In genomic region chr17:56119431-56119830, GRCm38 (mm10) we compare ENCODE assay signal across 9 mouse cellular contexts. TPM values are rescaled to one million over a fixed set of nuclear protein-coding genes. Genes with fewer than 3 reads are reported as not detected.
DNase-seq lines count a peak whose midpoint lies in the region; ATAC-seq and TF ChIP-seq lines count a peak whose summit lies in the region.
"Had no signal": no experiment of that assay in that cellular context is flagged by ENCODE, and none has a peak within 500 bp of the region (broad histone marks: within the 10 kb centered on the region; RNA-seq: fewer than 3 reads in every experiment).

No protein-coding gene starts in this region.

- peak overlapping the region; percentile 70 for H3K4me2 ChIP-seq in heart, embryonic 13.5 days
- H3K4me2 ChIP-seq in intestine, embryonic 16.5 days (ENCODE audit: low read depth, low read length): peak overlapping the region; percentile 41; the same call in 1 of the 2 replicates
- H3K4me2 ChIP-seq in stomach, postnatal 0 days (replicated peaks; ENCODE audit: low read depth): peak overlapping the region; percentile 34; the same call in 1 of the 2 replicates

- TF ChIP-seq CTCF in stomach, postnatal 0 days (IDR thresholded peaks at IDR 0.05; ENCODE audit: low read depth): no peak

- H3K27ac ChIP-seq in heart, embryonic 13.5 days (replicated peaks): no peak overlapping the region
- H3K27ac ChIP-seq in intestine, embryonic 16.5 days (ENCODE audit: low read length): no peak overlapping the region
- H3K27ac ChIP-seq in stomach, postnatal 0 days (replicated peaks): no peak overlapping the region

- no peak for DNase-seq in heart, postnatal 36 days
- DNase-seq in stomach, postnatal 0 days (ENCODE audit: low spot score): no peak
- no peak for DNase-seq in frontal cortex, postnatal 14 days (ENCODE audit: low spot score in 2 of 2)
- DNase-seq in urinary bladder, adult 2 months (ENCODE audit: low spot score): no peak
- DNase-seq: layer of hippocampus, adult 9-11 months had no signal

- intact Hi-C loops in heart, postnatal 36 days (cut with DNase I): no loop called here

- H3K9ac ChIP-seq in heart, embryonic 13.5 days: peak overlapping the region; percentile 34
- no peak overlapping the region for H3K9ac ChIP-seq in intestine, embryonic 16.5 days (ENCODE audit: low read depth, low read length)
- H3K9ac ChIP-seq in stomach, postnatal 0 days (ENCODE audit: low read length): no peak overlapping the region

- peaks cover 9% of the 10 kb centered on the region for H3K9me3 ChIP-seq in heart, embryonic 13.5 days
- peaks cover 21% of the 10 kb centered on the region for H3K9me3 ChIP-seq in megakaryocyte, embryonic 14.5 days
- H3K9me3 ChIP-seq in intestine, embryonic 16.5 days (ENCODE audit: control insufficient read depth, low read length): peaks cover 12% of the 10 kb centered on the region
- H3K9me3 ChIP-seq in stomach, postnatal 0 days (ENCODE audit: control insufficient read depth, low read length): 0 out of 2 replicates have a peak, but pooled peaks cover 3% of the 10 kb centered on the region

- peaks cover 3% of the 10 kb centered on the region; the same call in 1 of the 2 replicates for H3K36me3 ChIP-seq in heart, embryonic 13.5 days
- H3K36me3 ChIP-seq in megakaryocyte, embryonic 14.5 days (replicated peaks; ENCODE audit: low read length): peaks cover 22% of the 10 kb centered on the region
- no peaks in the 10 kb centered on the region; the same call in 1 of the 2 replicates for H3K36me3 ChIP-seq in intestine, embryonic 16.5 days (ENCODE audit: control insufficient read depth, insufficient read depth, low read length)
- no peaks in the 10 kb centered on the region for H3K36me3 ChIP-seq in stomach, postnatal 0 days (ENCODE audit: control insufficient read depth, insufficient read depth, low read length)

- TF ChIP-seq EP300 in stomach, postnatal 0 days (optimal IDR thresholded peaks at IDR 0.05): no peak

- H3K4me1 ChIP-seq in heart, embryonic 13.5 days: peaks cover 29% of the 10 kb centered on the region
- peaks cover 59% of the 10 kb centered on the region for H3K4me1 ChIP-seq in megakaryocyte, embryonic 14.5 days
- peaks cover 23% of the 10 kb centered on the region for H3K4me1 ChIP-seq in intestine, embryonic 16.5 days (ENCODE audit: control insufficient read depth, insufficient read depth, low read length)
- H3K4me1 ChIP-seq in stomach, postnatal 0 days (replicated peaks; ENCODE audit: control insufficient read depth, insufficient read depth): no peaks in the 10 kb centered on the region; the same call in 1 of the 2 replicates

- peaks cover 92% of the 10 kb centered on the region for H3K27me3 ChIP-seq in heart, embryonic 13.5 days (replicated peaks)
- peaks cover 72% of the 10 kb centered on the region for H3K27me3 ChIP-seq in megakaryocyte, embryonic 14.5 days (replicated peaks)
- H3K27me3 ChIP-seq in intestine, embryonic 16.5 days (replicated peaks; ENCODE audit: control insufficient read depth, insufficient read depth, low read length): peaks cover 54% of the 10 kb centered on the region
- H3K27me3 ChIP-seq in stomach, postnatal 0 days (ENCODE audit: control insufficient read depth, insufficient read depth, low read length): peaks cover 4% of the 10 kb centered on the region; the same call in 1 of the 2 replicates

- ATAC-seq in heart, embryonic 13.5 days (ENCODE audit: extremely low read depth, insufficient number of reproducible peaks, low FRiP score, low TSS enrichment): no peak
- ATAC-seq in megakaryocyte, adult 5-6 weeks (ENCODE audit: poor library complexity, severe bottlenecking): no peak
- no peak for ATAC-seq in intestine, embryonic 16.5 days
- no peak for ATAC-seq in stomach, postnatal 0 days (ENCODE audit: low FRiP score, low TSS enrichment)

- 35% methylated on average over 12 of the region's 12 CpGs for WGBS in heart, embryonic 13.5 days
- WGBS in intestine, embryonic 16.5 days: 39% methylated on average over 12 of the region's 12 CpGs
- 31% methylated on average over 12 of the region's 12 CpGs for WGBS in stomach, postnatal 0 days

- peak overlapping the region; percentile 42 for H3K4me3 ChIP-seq in heart, embryonic 13.5 days
- peak overlapping the region; percentile 83 for H3K4me3 ChIP-seq in megakaryocyte, embryonic 14.5 days (replicated peaks)
- H3K4me3 ChIP-seq in intestine, embryonic 16.5 days (ENCODE audit: low read length): no peak overlapping the region
- H3K4me3 ChIP-seq in stomach, postnatal 0 days (ENCODE audit: low read depth, low read length): no peak overlapping the region

RNA-seq across cellular contexts. Expression of gene Plin5, which starts 2.0 kb away (rescaled TPM):
- polyA plus RNA-seq in heart, embryonic 13.5 days (2015; fragmentation: Nextera tagmentation; extraction: Ambion mirVana): 0.19 and 0.47 TPM in 2 replicates
- 100 to 1,000 TPM; 171 to 183 TPM for total RNA-seq in heart, postnatal 36 days (2021)
- polyA plus RNA-seq in megakaryocyte, embryonic 14.5 days (2012; ENCODE audit: insufficient read depth, low replicate concordance): not detected in 2 replicates
- total RNA-seq in megakaryocyte, adult 5-6 weeks (2015): 0.18 TPM in 1 of 2 replicates, not detected in the other
- total RNA-seq in megakaryocyte, adult 5-6 weeks (2017): 0.45 TPM in 1 of 2 replicates, not detected in the other
- 0.48 and 0.57 TPM in 2 replicates for polyA plus RNA-seq in intestine, embryonic 16.5 days (2015; fragmentation: Nextera tagmentation; extraction: Ambion mirVana)
- polyA plus RNA-seq in stomach, postnatal 0 days (2015; fragmentation: Nextera tagmentation; extraction: Ambion mirVana): 0.48 and 0.65 TPM in 2 replicates
- polyA plus RNA-seq in urinary bladder, adult 2 months (2012; rRNA removed): 1.4 and 1.9 TPM in 2 replicates

RNA-seq across cellular contexts. Expression of gene Lrg1, which starts 2.4 kb away (rescaled TPM):
- polyA plus RNA-seq in heart, embryonic 13.5 days (2015; fragmentation: Nextera tagmentation; extraction: Ambion mirVana): 0.27 TPM in 1 of 2 replicates, not detected in the other
- 10 to 100 TPM; 56.1 to 73.6 TPM for total RNA-seq in heart, postnatal 36 days (2021)
- 2.7 TPM in 1 of 2 replicates, not detected in the other for polyA plus RNA-seq in megakaryocyte, embryonic 14.5 days (2012; ENCODE audit: insufficient read depth, low replicate concordance)
- total RNA-seq in megakaryocyte, adult 5-6 weeks (2015): 17.6 and 20.1 TPM in 2 replicates
- 23.9 and 33.9 TPM in 2 replicates for total RNA-seq in megakaryocyte, adult 5-6 weeks (2017)
- polyA plus RNA-seq in intestine, embryonic 16.5 days (2015; fragmentation: Nextera tagmentation; extraction: Ambion mirVana): 0.47 and 0.57 TPM in 2 replicates
- polyA plus RNA-seq in stomach, postnatal 0 days (2015; fragmentation: Nextera tagmentation; extraction: Ambion mirVana): 1.2 and 1.9 TPM in 2 replicates
- polyA plus RNA-seq in urinary bladder, adult 2 months (2012; rRNA removed): 23.4 and 23.9 TPM in 2 replicates

RNA-seq across cellular contexts. Expression of gene Plin4, which starts 9.8 kb away (rescaled TPM):
- 0.05 and 0.07 TPM in 2 replicates for polyA plus RNA-seq in heart, embryonic 13.5 days (2015; fragmentation: Nextera tagmentation; extraction: Ambion mirVana)
- 100 to 1,000 TPM; 157 to 172 TPM for total RNA-seq in heart, postnatal 36 days (2021)
- not detected in 2 replicates for polyA plus RNA-seq in megakaryocyte, embryonic 14.5 days (2012; ENCODE audit: insufficient read depth, low replicate concordance)
- total RNA-seq in megakaryocyte, adult 5-6 weeks (2015): 0.09 TPM in 2 replicates
- total RNA-seq in megakaryocyte, adult 5-6 weeks (2017): 0.18 TPM in 1 of 2 replicates, not detected in the other
- polyA plus RNA-seq in intestine, embryonic 16.5 days (2015; fragmentation: Nextera tagmentation; extraction: Ambion mirVana): 0.11 and 0.23 TPM in 2 replicates
- 0.95 and 1.4 TPM in 2 replicates for polyA plus RNA-seq in stomach, postnatal 0 days (2015; fragmentation: Nextera tagmentation; extraction: Ambion mirVana)
- polyA plus RNA-seq in urinary bladder, adult 2 months (2012; rRNA removed): 96.9 and 98.3 TPM in 2 replicates

RNA-seq across cellular contexts. Expression of gene Sema6b, which starts 20.7 kb away (rescaled TPM):
- polyA plus RNA-seq in heart, embryonic 13.5 days (2015; fragmentation: Nextera tagmentation; extraction: Ambion mirVana): 0.55 and 0.59 TPM in 2 replicates
- 10 to 100 TPM in 1 of 2 experiments, 1 to 10 TPM in 1; 7.5 to 10.2 TPM for total RNA-seq in heart, postnatal 36 days (2021)
- polyA plus RNA-seq in megakaryocyte, embryonic 14.5 days (2012; ENCODE audit: insufficient read depth, low replicate concordance): 19.4 and 37.0 TPM in 2 replicates
- 1.5 TPM in 2 replicates for total RNA-seq in megakaryocyte, adult 5-6 weeks (2015)
- total RNA-seq in megakaryocyte, adult 5-6 weeks (2017): 2.0 and 2.7 TPM in 2 replicates
- 0.81 and 0.99 TPM in 2 replicates for polyA plus RNA-seq in intestine, embryonic 16.5 days (2015; fragmentation: Nextera tagmentation; extraction: Ambion mirVana)
- 0.31 and 0.39 TPM in 2 replicates for polyA plus RNA-seq in stomach, postnatal 0 days (2015; fragmentation: Nextera tagmentation; extraction: Ambion mirVana)
- 3.3 and 4.4 TPM in 2 replicates for polyA plus RNA-seq in urinary bladder, adult 2 months (2012; rRNA removed)

RNA-seq across cellular contexts. Expression of gene Hdgfl2, which starts 40.0 kb away (rescaled TPM):
- 75.0 and 89.0 TPM in 2 replicates for polyA plus RNA-seq in heart, embryonic 13.5 days (2015; fragmentation: Nextera tagmentation; extraction: Ambion mirVana)
- total RNA-seq in heart, postnatal 36 days (2021): 10 to 100 TPM; 37.5 to 41.1 TPM
- 93.5 and 279 TPM in 2 replicates for polyA plus RNA-seq in megakaryocyte, embryonic 14.5 days (2012; ENCODE audit: insufficient read depth, low replicate concordance)
- total RNA-seq in megakaryocyte, adult 5-6 weeks (2015): 14.9 and 17.9 TPM in 2 replicates
- 43.4 and 52.8 TPM in 2 replicates for total RNA-seq in megakaryocyte, adult 5-6 weeks (2017)
- polyA plus RNA-seq in intestine, embryonic 16.5 days (2015; fragmentation: Nextera tagmentation; extraction: Ambion mirVana): 69.3 and 75.0 TPM in 2 replicates
- 37.8 and 38.4 TPM in 2 replicates for polyA plus RNA-seq in stomach, postnatal 0 days (2015; fragmentation: Nextera tagmentation; extraction: Ambion mirVana)
- 68.8 and 70.6 TPM in 2 replicates for polyA plus RNA-seq in urinary bladder, adult 2 months (2012; rRNA removed)

Comparison
In these comparisons a context has a peak if more than half of its experiments do, and no peak if none do; other contexts are left out.
1. H3K4me3 ChIP-seq: peak in heart, embryonic 13.5 days (single experiment) and megakaryocyte, embryonic 14.5 days (single experiment); none in intestine, embryonic 16.5 days (single experiment) and stomach, postnatal 0 days (single experiment).
2. RNA of gene Plin4, which starts 9.8 kb away (polyA plus RNA-seq): 96.9 to 98.3 TPM in urinary bladder, adult 2 months; 0.95 to 1.4 TPM in stomach, postnatal 0 days, 0.11 to 0.23 TPM in intestine, embryonic 16.5 days, 0.05 to 0.07 TPM in heart, embryonic 13.5 days and not detected in megakaryocyte, embryonic 14.5 days; every median in the first group is over 10 times any median in the second.
3. Peak in every context shown above with its lines, with median percentiles within 50 percentile points of each other: H3K4me2 ChIP-seq.